Mouse (Mus musculus) gonadal fat pad, adult 2 months (tissue): ENCODE results near the gene Cox18. TPM values are rescaled to one million over a fixed set of nuclear protein-coding genes. Genes with fewer than 3 reads are reported as not detected.

Experiments
- polyA plus RNA-seq: library from polyadenylated mRNA; depleted of rRNA; stranded (reverse); fragments of >200 nt; gene quantifications from 2 replicates; pipeline ENCODE4 v1.2.3, GENCODE M21; 2012; rRNA removed

The Cox18 gene
- polyA plus RNA-seq, 1 experiment: 29.7 TPM

Other genes with a start within 250 kb of the Cox18 start
- 34.5 and 38.9 TPM in 2 replicates for gene Ankrd17, start 142.6 kb upstream of the Cox18 start, polyA plus RNA-seq
- 2.5 and 3.2 TPM in 2 replicates for gene Gm9958, start 143.2 kb upstream of the Cox18 start, polyA plus RNA-seq
- 4.6 and 38.7 TPM in 2 replicates for gene Alb, start 236.9 kb upstream of the Cox18 start, polyA plus RNA-seq